Mouse (Mus musculus) hindbrain, embryonic 16.5 days (tissue): ENCODE measurements around the gene Gstm1. TPM values are rescaled to one million over a fixed set of nuclear protein-coding genes. Genes with fewer than 3 reads are reported as not detected.
"Not testable (repeated sequence)": the region's sequence is repeated elsewhere in the genome, so short reads cannot be mapped to it uniquely, and the experiment has no call there.

Experiments
- ATAC-seq: fragments of 200-750 bp; cut with Nextera tagmentation; 2 replicates; pipeline ENCODE4 v1.8.0; 2017; ENCODE audit warnings: moderate TSS enrichment, moderate library complexity
- H3K27ac ChIP-seq: fragments of 300-500 bp; sonication (generic); 2 replicates; pipeline ENCODE4 v1.5.1; 2014; ENCODE audit warnings: low read depth, mild to moderate bottlenecking, control low read depth, low read length, moderate library complexity
- H3K27me3 ChIP-seq: fragments of 300-500 bp; sonication (generic); replicated peaks from 2 replicates; pipeline ENCODE4 v1.6.1; 2014; ENCODE audit warnings: low read length; ENCODE audit not compliant: control insufficient read depth, insufficient read depth
- H3K36me3 ChIP-seq: fragments of 300-500 bp; sonication (generic); 2 replicates; pipeline ENCODE4 v1.6.1; 2014; ENCODE audit warnings: mild to moderate bottlenecking, low read length, moderate library complexity, mixed read lengths; ENCODE audit not compliant: control insufficient read depth, insufficient read depth
- H3K4me1 ChIP-seq: fragments of 300-500 bp; sonication (generic); 2 replicates; pipeline ENCODE4 v1.6.1; 2014; ENCODE audit warnings: low read depth, low read length; ENCODE audit not compliant: control insufficient read depth, insufficient read depth
- H3K4me2 ChIP-seq: fragments of 300-500 bp; sonication (generic); 2 replicates; pipeline ENCODE4 v1.6.1; 2014; ENCODE audit warnings: mild to moderate bottlenecking, low read length, control low read depth, moderate library complexity
- H3K4me3 ChIP-seq: fragments of 300-500 bp; sonication (generic); 2 replicates; pipeline ENCODE4 v1.5.1; 2014; ENCODE audit warnings: mild to moderate bottlenecking, low read length, control low read depth, moderate library complexity
- H3K9ac ChIP-seq: fragments of 300-500 bp; sonication (generic); 2 replicates; pipeline ENCODE4 v1.6.1; 2014; ENCODE audit warnings: low read depth, mild to moderate bottlenecking, control low read depth, low read length, moderate library complexity
- H3K9me3 ChIP-seq: fragments of 300-500 bp; sonication (generic); 2 replicates; pipeline ENCODE4 v1.6.1; 2014; ENCODE audit warnings: mild to moderate bottlenecking, low read length, moderate library complexity; ENCODE audit not compliant: control insufficient read depth
- WGBS: fragments of 180-500 bp; shearing (Covaris S2); extraction: QIAGEN DNeasy Blood & Tissue Kit; methylation state at CpG from one replicate; pipeline ENCODE4 v1.1.7; 2014; 5-methylcytosine and 5-hydroxymethylcytosine counted together
- polyA plus RNA-seq: library from polyadenylated mRNA; unstranded; fragments of >200 nt; fragmentation: Nextera tagmentation; extraction: Ambion mirVana; gene quantifications from 2 replicates; pipeline ENCODE4 v1.2.1, GENCODE M21; 2015

The Gstm1 gene
- polyA plus RNA-seq, 1 experiment from 2014 or later: 263 TPM

- Histone ChIP-seq H3K27ac (peak within 1 kb of the TSS; percentile 70), H3K4me3 (peak within 1 kb of the TSS; percentile 65), H3K27me3 (no peaks in the 10 kb centered on the region), H3K4me1 (peaks cover 3% of the 10 kb centered on the region), H3K9me3 (no peaks in the 10 kb centered on the region), H3K4me2 (peak within 1 kb of the TSS; percentile 94), H3K36me3 (no peaks in the 10 kb centered on the region), H3K9ac (peak within 1 kb of the TSS; percentile 79)
- peak; percentile 96 for ATAC-seq
- 8% methylated on average over 29 of the region's 29 CpGs for WGBS
These were observed 26.8 kb upstream of the Gstm1 start, which contains the start of gene Gstm4 for GRCm38 (mm10) chr3:108044394-108045140. Gene Gstm4, minus strand, starts transcription at chr3:108044894.

- H3K9ac ChIP-seq: no peak overlapping the region
These were observed 15.4 kb upstream of the Gstm1 start for GRCm38 (mm10) chr3:108033156-108033555.

GRCm38 (mm10) chr3:108032113-108032512, 14.3 kb upstream of the Gstm1 start:
- ATAC-seq: no peak
- H3K4me2 ChIP-seq: no peak overlapping the region
- no peaks in the 10 kb centered on the region for H3K27me3 ChIP-seq

More at GRCm38 (mm10) chr3:108033156-108033555, 15.4 kb upstream of the Gstm1 start:
- no peak for ATAC-seq
- H3K27ac ChIP-seq: no peak overlapping the region
- no peak overlapping the region for H3K4me2 ChIP-seq
- no peak overlapping the region for H3K4me3 ChIP-seq
- H3K27me3 ChIP-seq: no peaks in the 10 kb centered on the region
- no peaks in the 10 kb centered on the region for H3K36me3 ChIP-seq
- no peaks in the 10 kb centered on the region for H3K9me3 ChIP-seq
- WGBS: 55% methylated on average over 5 of the region's 5 CpGs
- H3K4me1 ChIP-seq: no peaks in the 10 kb centered on the region

GRCm38 (mm10) chr3:108028641-108029365, 11.0 kb upstream of the Gstm1 start:
- no peaks in the 10 kb centered on the region for H3K27me3 ChIP-seq
- no peak overlapping the region for H3K9ac ChIP-seq
- H3K4me3 ChIP-seq: no peak overlapping the region
- ATAC-seq: no peak
- H3K27ac ChIP-seq: no peak overlapping the region
- WGBS: 54% methylated on average over 4 of the region's 4 CpGs
- H3K4me1 ChIP-seq: no peaks in the 10 kb centered on the region
- no peaks in the 10 kb centered on the region for H3K36me3 ChIP-seq
- H3K9me3 ChIP-seq: no peaks in the 10 kb centered on the region
- no peak overlapping the region for H3K4me2 ChIP-seq

More at GRCm38 (mm10) chr3:108032113-108032512, 14.3 kb upstream of the Gstm1 start:
- H3K4me1 ChIP-seq: no peaks in the 10 kb centered on the region
- no peak overlapping the region for H3K4me3 ChIP-seq
- H3K9ac ChIP-seq: no peak overlapping the region
- no peaks in the 10 kb centered on the region for H3K9me3 ChIP-seq
- H3K36me3 ChIP-seq: no peaks in the 10 kb centered on the region
- no peak overlapping the region for H3K27ac ChIP-seq

- H3K4me1 ChIP-seq: no peaks in the 10 kb centered on the region
- WGBS: 91% methylated on average over 1 of the region's 1 CpGs
- no peak overlapping the region for H3K27ac ChIP-seq
- no peaks in the 10 kb centered on the region for H3K9me3 ChIP-seq
- no peak overlapping the region for H3K4me2 ChIP-seq
- no peaks in the 10 kb centered on the region for H3K27me3 ChIP-seq
- no peak for ATAC-seq
- H3K4me3 ChIP-seq: no peak overlapping the region
- no peaks in the 10 kb centered on the region for H3K36me3 ChIP-seq
- H3K9ac ChIP-seq: no peak overlapping the region
These were observed 8.8 kb upstream of the Gstm1 start for GRCm38 (mm10) chr3:108026597-108026996.

- Histone ChIP-seq H3K4me2 (no peak overlapping the region), H3K27me3 (no peaks in the 10 kb centered on the region), H3K27ac (no peak overlapping the region), H3K9ac (no peak overlapping the region), H3K4me1 (no peaks in the 10 kb centered on the region), H3K9me3 (no peaks in the 10 kb centered on the region), H3K36me3 (no peaks in the 10 kb centered on the region), H3K4me3 (no peak overlapping the region)
- WGBS: 89% methylated on average over 5 of the region's 5 CpGs
- ATAC-seq: no peak
These were observed 8.3 kb upstream of the Gstm1 start for GRCm38 (mm10) chr3:108026049-108026448.

- Histone ChIP-seq H3K27ac (no peak overlapping the region), H3K27me3 (no peaks in the 10 kb centered on the region), H3K4me2 (no peak overlapping the region), H3K4me3 (no peak overlapping the region), H3K4me1 (no peaks in the 10 kb centered on the region), H3K9ac (no peak overlapping the region), H3K36me3 (no peaks in the 10 kb centered on the region), H3K9me3 (no peaks in the 10 kb centered on the region)
- ATAC-seq: no peak
- WGBS: 80% methylated on average over 4 of the region's 4 CpGs
These were observed 7.5 kb upstream of the Gstm1 start for GRCm38 (mm10) chr3:108025318-108025717.

GRCm38 (mm10) chr3:108022650-108023049, 4.9 kb upstream of the Gstm1 start:
- no peak overlapping the region for H3K4me2 ChIP-seq
- H3K27me3 ChIP-seq: no peaks in the 10 kb centered on the region
- no peaks in the 10 kb centered on the region for H3K36me3 ChIP-seq
- no peak overlapping the region for H3K9ac ChIP-seq
- H3K27ac ChIP-seq: no peak overlapping the region
- 75% methylated on average over 6 of the region's 6 CpGs for WGBS
- ATAC-seq: no peak
- no peak overlapping the region for H3K4me3 ChIP-seq
- H3K9me3 ChIP-seq: no peaks in the 10 kb centered on the region
- peaks cover 4% of the 10 kb centered on the region for H3K4me1 ChIP-seq

- H3K4me1 ChIP-seq, H3K27me3 ChIP-seq, H3K9ac ChIP-seq, H3K27ac ChIP-seq, H3K9me3 ChIP-seq, H3K4me3 ChIP-seq, ATAC-seq, H3K4me2 ChIP-seq, H3K36me3 ChIP-seq: not testable (repeated sequence)
- 87% methylated on average over 11 of the region's 11 CpGs for WGBS
These were observed 2.7 kb upstream of the Gstm1 start for GRCm38 (mm10) chr3:108020351-108021022.
